Mouse (Mus musculus): ENCODE measurements at regions not wholly inside any gene's neighbourhood (a gene's known extent, or its start where the extent isn't known, plus 50 kb on each side); places are given as distances from the start of the nearest gene placed in this dataset.

DNA sequence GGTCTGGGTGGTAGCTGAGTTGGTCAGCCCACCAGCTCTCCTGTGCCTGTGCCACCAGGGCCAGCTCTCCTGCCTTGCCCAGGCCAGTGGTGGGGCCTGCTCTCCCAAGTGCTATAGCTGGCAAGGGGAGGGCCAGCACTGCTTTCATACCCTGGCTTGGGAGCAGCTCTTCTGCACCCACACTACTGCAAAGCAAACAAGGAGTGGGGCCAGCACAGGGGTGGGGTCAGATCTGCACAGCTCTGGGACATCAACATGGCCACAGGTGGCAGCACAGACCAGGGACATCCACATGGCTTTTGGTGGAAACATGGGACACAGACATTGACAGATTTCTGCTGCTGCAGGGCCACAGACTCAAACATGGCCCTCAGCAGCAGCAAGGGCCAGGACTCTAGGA, 52.9 kb upstream of the AU015836 start:
- TF ChIP-seq POLR2A (IDR thresholded peaks at IDR 0.05; ENCODE audit: borderline replicate concordance, extremely low read depth, insufficient read depth, insufficient read length, poor library complexity, severe bottlenecking) (no peak), CTCF (IDR thresholded peaks at IDR 0.05; ENCODE audit: borderline replicate concordance, extremely low read depth, insufficient read depth, insufficient read length) (no peak)
